Mouse (Mus musculus): ENCODE measurements around the gene Gja5. TPM values are rescaled to one million over a fixed set of nuclear protein-coding genes. Genes with fewer than 3 reads are reported as not detected.
A peak's percentile ranks its signal among the peaks of the same experiment; 100 is the strongest.

Gja5 gene
- 1 to 10 TPM; 1.4 to 1.7 TPM for total RNA-seq (2021)

DNA sequence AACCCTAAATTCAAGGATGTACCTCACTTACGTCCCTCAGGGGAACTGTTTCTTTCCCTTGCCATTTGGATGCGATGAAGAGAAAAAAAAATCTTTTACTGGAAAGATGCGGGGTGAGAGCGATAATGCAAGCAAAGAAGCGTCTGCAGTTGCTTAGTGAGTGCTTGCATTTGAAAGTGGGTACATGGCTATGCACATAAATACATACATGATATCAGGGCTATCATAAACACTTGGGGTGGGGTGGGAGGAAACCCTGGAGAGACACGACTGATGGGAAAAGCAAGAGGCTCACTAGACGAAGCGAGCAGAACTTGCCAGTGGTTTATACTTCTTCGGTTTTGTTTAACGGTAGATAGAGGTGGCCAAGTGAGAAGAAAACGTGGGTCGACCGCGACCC, at the start of gene Gja5:
Gene Gja5 (plus strand): TSS at position 301 of the 400 bp plus-strand sequence.
- no peak for DNase-seq
- intact Hi-C loops (cut with DNase I) = no loop called here

GRCm38 (mm10) chr3:96855833-96856232, 48.7 kb upstream of the Gja5 start:
- intact Hi-C loops (cut with DNase I) = no loop called here
- no peak for DNase-seq

DNA sequence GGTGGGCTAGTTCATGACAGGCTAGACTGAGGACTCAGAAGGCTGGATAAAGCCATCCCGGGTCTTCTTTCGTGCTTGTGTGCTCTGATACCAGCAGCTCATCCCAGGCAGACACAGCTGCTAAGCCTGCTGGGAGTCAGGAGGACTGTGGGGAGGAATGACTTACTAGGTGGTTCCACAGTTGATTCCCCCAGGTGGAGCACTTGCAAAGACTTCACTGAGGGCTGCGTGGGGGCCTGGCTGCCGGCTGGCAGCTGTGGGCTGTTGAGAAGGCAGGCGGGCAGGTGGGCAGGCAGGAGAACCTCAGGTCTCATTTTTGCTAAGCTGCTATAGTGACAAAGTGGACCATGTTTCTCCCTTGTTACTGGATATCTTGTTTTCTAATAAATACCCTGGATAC, 44.0 kb upstream of the Gja5 start:
- intact Hi-C loops (cut with DNase I) = no loop called here
- no peak for DNase-seq

DNA sequence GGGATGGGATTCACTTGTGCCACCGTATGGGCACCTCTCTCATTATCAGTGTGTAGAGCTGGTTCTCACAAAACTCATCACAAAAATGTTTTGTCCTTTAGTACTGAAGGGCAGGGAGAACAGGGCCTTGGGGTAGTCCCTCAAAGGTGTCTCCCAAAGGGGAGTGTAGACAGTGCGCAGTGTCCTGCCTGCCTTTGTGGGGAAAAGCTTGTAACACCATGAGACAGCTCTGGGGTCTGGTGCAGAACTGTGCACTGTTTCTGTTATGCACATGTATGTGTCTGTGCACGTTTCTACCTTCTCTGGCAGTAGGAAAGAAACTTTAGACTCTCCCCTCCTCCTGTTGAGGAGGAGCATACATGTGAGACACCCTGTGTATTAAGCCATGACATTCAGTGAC, 36.6 kb upstream of the Gja5 start:
- intact Hi-C loops (cut with DNase I) = no loop called here
- DNase-seq = no peak

- no peak for DNase-seq
- intact Hi-C loops (cut with DNase I) = no loop called here
These were observed 35.9 kb upstream of the Gja5 start for GRCm38 (mm10) chr3:96868566-96868965.

DNA sequence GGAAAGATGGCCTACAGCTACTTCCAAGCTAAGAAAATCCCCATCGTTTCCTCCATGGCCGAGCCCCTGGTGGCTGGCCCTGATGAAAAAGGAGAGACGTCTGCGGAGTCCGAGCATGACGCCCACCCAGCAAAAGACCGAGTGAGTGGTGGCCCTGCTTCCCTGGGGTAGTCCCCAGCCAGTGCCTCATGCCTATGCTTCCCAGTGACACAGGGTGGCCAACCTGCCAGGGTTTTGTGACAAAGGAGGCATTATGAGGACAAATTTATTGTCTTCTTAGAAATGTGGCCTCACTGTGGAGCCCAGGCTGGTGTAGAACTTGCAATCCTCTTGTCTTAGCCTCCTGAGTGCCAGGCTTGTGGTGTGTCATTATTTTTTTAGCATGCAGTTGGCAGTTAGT, 35.4 kb upstream of the Gja5 start:
- intact Hi-C loops (cut with DNase I) = no loop called here
- no peak for DNase-seq

DNA sequence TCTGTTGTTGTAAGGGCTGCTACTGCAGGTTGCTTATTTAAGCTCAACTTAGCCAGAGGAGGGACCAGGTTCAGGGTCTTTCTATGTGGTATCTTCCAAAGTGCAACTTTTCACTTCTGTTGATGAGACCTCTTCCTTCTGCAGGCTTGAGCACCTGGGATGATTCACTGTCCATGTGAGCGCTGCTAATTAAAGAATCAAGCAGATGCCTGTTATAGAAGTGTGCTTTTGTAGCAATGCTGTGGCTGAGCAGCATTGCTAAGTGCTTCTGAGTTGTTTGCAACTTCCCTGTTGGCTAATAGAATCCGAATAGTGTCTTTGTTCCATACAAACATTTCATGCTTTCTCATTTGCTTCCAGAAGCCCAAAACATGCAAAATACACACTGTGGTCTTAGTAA, 34.2 kb upstream of the Gja5 start:
- no peak for DNase-seq
- intact Hi-C loops (cut with DNase I) = no loop called here

GRCm38 (mm10) chr3:96871070-96871469, 33.4 kb upstream of the Gja5 start:
- DNase-seq = no peak
- intact Hi-C loops (cut with DNase I) = no loop called here

- no peak for DNase-seq
- intact Hi-C loops (cut with DNase I) = no loop called here
These were observed 32.0 kb upstream of the Gja5 start for GRCm38 (mm10) chr3:96872501-96872900.

DNA sequence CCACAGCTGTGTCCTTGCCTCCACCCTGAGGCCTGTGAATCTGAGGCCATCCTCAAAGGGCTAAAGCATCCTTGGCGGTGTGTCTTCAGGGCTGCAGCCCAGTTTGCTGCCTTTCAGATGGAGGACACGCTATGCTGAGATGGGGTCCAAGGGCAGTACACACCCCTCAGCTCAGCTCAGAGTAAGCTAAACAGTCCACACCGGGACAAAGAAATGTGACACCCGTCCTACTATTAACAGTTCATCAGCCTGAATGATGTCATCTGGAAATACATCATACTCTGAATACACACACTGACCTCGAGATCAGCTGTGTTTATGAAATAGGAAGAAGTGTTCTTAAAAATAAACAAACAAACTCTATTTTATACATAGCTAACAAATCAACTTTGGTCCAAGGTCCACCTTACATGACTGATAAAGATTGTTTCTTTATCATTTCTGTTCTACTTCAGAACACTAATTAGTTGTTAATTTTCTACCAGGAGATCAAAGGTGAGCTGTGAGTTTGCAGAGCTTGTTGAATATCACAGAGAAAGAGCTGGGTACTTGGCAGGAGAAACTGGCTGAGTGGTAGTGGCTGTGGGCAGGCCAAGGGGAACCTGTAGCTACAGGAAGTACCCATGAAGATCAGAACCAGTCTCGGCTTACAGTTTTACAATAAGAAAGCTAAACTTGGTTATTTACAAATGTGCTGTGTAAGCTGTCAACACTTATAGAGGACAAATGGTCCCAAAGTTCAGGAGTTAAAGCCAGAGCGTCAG, 29.5 kb upstream of the Gja5 start:
- intact Hi-C loops (cut with DNase I) = no loop called here
- DNase-seq = no peak

DNA sequence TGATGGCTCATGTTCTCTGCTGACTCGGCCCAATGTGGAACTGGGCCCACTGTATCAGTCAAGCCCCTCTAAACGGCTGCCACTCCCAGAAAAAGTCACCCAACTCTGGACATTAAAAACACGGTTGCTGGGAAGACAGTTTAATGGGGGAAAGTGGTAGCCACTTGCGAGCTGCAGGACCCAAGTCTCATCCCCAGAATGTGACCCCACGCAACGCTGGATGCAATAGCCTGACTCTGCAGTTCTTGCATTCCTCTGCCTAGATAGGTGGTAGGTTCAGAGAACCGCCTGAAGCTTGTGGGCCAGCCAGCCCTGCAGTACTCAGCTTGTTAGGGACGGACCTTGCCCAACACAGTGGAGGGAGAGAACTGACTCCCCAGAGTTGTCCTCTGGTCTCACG, 25.0 kb upstream of the Gja5 start:
- no peak for DNase-seq
- intact Hi-C loops (cut with DNase I) = no loop called here

DNA sequence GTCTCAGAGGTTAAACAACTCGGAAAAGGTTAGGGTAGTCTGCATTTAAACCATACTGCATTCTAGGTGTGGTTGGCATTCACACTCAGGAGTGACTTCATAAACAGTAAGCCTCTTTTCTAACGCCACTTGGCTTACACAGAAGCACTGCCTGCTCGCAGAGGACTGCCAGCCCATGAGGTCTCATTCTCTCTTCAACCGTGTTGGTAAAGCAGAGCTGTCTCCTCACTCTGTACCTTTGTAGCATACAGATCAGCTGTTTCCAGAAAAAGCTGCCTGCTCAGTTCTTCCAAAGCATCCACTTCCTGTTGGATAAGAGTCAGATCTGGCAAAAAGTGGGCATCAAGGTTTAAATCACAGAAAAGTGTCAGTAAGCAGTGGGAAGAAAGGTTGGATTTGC, 24.1 kb upstream of the Gja5 start:
- no peak for DNase-seq
- intact Hi-C loops (cut with DNase I) = no loop called here

DNA sequence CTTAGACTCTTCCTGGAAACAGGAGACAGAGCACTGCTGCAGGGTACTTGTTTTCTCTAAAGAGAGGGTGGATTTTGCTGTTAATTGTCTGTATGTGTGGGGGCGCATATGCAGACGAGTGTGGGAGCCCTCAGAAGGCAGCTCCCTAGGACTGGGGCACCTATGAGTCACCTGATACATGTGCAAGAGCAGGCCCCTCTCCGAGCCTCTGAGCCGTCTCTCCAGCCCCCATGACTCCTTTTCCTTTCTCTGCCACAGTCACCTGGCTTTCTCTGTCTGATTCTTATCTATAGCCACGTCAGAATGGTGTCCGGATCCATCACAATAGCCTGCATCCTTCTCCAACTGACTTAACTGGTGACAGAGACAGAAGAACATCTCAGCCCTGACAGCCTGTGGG, 22.9 kb upstream of the Gja5 start:
- intact Hi-C loops (cut with DNase I) = no loop called here
- DNase-seq = no peak

DNA sequence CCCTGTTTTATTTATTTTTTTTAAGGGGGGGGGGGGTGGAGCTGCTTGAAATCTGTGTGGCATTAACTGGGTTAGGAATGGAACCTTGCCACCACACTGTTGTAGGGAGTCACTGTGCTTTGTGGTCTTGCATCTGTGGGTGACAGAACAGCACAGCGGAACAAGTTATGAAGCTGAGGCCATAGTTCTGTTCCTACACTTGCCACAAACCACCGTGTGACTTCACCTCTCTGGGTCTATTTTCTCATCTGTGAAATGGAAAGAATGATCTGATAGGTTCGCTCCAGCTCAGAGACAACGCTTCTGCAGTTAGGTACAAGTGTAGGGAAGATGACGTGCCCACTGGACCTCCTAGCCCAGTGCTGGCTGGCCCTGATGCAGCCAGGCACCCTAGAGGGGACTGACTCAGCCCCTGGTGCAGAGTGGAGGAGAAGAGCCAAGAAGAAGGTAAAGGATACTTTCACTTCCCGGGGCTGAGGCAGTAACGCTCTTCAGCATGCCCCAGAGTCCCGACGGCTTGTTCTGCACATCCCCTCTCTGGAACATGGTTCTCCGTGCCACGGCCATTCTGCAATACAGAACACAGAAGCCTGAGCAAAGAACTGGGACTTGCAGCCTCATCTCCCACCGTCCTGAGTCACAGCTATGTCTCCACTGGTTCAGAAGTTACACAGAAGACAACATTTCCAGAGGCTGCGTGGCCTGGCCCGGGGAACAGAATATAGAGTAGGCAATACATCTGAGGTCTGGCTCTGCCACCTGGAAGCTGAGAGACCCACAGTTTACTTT, 22.2 kb upstream of the Gja5 start:
- DNase-seq = no peak

GRCm38 (mm10) chr3:96883690-96884089, 20.8 kb upstream of the Gja5 start:
- intact Hi-C loops (cut with DNase I) = no loop called here
- DNase-seq = no peak

More for the DNA sequence above, 22.2 kb upstream of the Gja5 start:
- intact Hi-C loops (cut with DNase I) = no loop called here

DNA sequence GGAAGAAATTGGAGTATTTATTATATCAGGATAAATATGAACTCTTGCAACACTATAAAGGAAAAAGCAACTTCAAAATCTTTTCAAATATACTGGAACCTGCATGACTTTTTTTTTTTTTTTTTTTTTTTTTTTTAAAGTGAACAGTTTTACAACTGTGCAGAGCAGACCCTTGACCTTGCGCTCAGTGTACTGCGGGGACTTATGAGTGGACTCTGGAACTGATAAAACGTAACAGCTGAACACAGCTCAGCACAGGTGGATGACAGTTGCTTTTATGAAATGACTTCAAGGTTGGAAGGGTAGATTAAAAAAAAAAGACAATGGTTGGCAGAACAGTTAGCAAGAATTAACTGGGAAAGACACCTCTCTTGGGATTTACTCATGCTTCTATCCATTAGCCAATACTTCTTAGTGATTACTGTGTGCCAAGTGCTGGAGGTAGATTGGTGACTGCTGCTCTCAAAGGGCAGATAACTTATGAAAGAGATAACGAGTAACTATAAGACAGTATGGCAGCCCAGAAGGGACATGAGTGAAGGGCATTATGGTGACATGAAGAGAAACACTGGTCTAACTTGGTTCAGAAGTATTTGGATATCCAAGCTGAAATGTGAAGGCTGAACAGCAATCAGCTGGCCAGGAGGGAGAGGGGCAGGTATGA, 2.0 kb upstream of the Gja5 start:
- DNase-seq = no peak
- intact Hi-C loops (cut with DNase I) = no loop called here

- DNase-seq = peak; percentile 94
- intact Hi-C loops (cut with DNase I) = no loop called here
These were observed 503 bp downstream of the Gja5 start, which contains the start of gene Gpr89 for GRCm38 (mm10) chr3:96904851-96905541. Gene Gpr89 (minus strand): TSS chr3:96905346.

DNA sequence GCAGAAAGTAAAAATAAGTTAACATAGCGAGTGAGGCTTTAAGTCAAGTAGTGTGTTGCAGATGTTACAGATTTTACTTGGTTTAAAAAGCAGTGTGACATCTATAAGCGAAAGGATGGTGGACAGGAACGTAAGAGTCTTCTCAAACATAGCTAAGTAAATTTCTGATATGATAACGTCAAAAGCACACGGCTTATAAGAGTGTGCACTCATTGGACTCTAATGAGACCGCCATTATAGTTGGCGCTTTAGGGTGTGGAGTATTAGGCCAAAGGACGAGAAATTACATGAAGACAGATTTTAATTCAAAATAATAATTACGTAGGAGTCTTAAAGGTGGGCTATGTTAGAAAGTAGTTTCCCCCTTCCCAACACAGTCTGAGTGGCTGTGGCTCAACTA, 1.1 kb downstream of the Gja5 start:
- intact Hi-C loops (cut with DNase I) = no loop called here
- no peak for DNase-seq

DNA sequence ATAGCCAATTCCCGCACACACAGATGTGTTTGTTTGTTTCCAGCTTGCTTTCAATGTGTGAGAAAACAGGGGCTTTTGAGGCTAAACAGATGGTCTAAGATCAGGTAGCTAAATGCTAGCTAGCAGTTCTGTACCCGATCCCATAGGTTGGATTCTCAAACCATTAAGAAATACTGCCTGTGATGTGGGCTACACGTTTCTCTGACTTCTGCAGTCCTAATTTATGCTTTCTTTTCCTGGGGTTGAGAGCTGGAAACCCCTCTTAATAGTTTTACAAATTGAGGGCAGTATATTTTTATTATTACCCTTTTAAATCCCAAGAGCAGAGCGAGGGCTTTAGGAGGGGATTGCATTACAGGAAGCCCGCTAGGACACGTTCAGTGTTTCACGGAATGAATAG, 16.5 kb downstream of the Gja5 start:
- no peak for DNase-seq
- intact Hi-C loops (cut with DNase I) = no loop called here

- DNase-seq = no peak
These were observed 20.1 kb downstream of the Gja5 start for GRCm38 (mm10) chr3:96924631-96925030.

DNA sequence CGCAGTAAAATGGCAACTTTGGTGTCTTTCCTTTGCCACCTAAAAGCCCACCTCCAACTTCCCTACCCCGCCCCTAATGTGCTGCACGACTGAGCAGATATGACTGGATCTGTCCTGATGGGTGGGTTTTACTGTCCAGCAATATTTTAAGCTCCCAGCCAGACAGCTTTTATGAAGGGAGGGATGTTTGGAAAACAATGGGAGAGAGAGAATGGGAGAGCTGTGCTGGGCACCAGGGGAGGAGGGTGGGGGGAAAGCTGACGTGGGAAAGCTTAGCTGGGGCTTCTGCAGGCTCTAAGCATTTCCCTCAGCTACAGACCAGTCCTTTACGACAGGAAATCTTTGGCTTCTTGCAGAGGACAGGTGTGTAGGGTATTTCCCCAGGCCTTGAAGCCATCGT, 21.4 kb downstream of the Gja5 start, which contains the start of gene Gja8:
Gene Gja8 (minus strand): TSS at position 101 of the 400 bp plus-strand sequence.
- intact Hi-C loops (cut with DNase I) = no loop called here
- no peak for DNase-seq

More at GRCm38 (mm10) chr3:96924631-96925030, 20.1 kb downstream of the Gja5 start:
- intact Hi-C loops (cut with DNase I) = no loop called here
